Mouse (Mus musculus) forebrain, embryonic 16.5 days (tissue): ENCODE measurements around the gene Rab8b. TPM values are rescaled to one million over a fixed set of nuclear protein-coding genes. Genes with fewer than 3 reads are reported as not detected.
"Not testable (repeated sequence)": the region's sequence is repeated elsewhere in the genome, so short reads cannot be mapped to it uniquely, and the experiment has no call there.

Source experiments
- ATAC-seq: fragments of 200-750 bp; cut with Nextera tagmentation; 2 replicates; pipeline ENCODE4 v1.8.0; 2017; ENCODE audit warnings: mild to moderate bottlenecking, moderate library complexity
- H3K27ac ChIP-seq: fragments of 300-500 bp; sonication (generic); 2 replicates; pipeline ENCODE4 v1.5.1; 2014; ENCODE audit warnings: low read length, control low read depth
- H3K27me3 ChIP-seq: fragments of 300-500 bp; sonication (generic); replicated peaks from 2 replicates; pipeline ENCODE4 v1.6.1; 2014; ENCODE audit warnings: low read length; ENCODE audit not compliant: control insufficient read depth, insufficient read depth
- H3K36me3 ChIP-seq: fragments of 300-500 bp; sonication (generic); 2 replicates; pipeline ENCODE4 v1.6.1; 2014; ENCODE audit not compliant: control insufficient read depth, insufficient read depth
- H3K4me1 ChIP-seq: fragments of 300-500 bp; sonication (generic); replicated peaks from 2 replicates; pipeline ENCODE4 v1.6.1; 2014; ENCODE audit warnings: low read length; ENCODE audit not compliant: control insufficient read depth, insufficient read depth
- H3K4me2 ChIP-seq: fragments of 300-500 bp; sonication (generic); 2 replicates; pipeline ENCODE4 v1.6.1; 2014; ENCODE audit warnings: mild to moderate bottlenecking, low read length, control low read depth
- H3K4me3 ChIP-seq: fragments of 300-500 bp; sonication (generic); replicated peaks from 2 replicates; pipeline ENCODE4 v1.5.1; 2014; ENCODE audit warnings: mild to moderate bottlenecking, low read length, control low read depth
- H3K9ac ChIP-seq: fragments of 300-500 bp; sonication (generic); replicated peaks from 2 replicates; pipeline ENCODE4 v1.6.1; 2014; ENCODE audit warnings: low read depth, low read length, control low read depth
- H3K9me3 ChIP-seq: fragments of 300-500 bp; sonication (generic); 2 replicates; pipeline ENCODE4 v1.6.1; 2016; ENCODE audit warnings: low read length; ENCODE audit not compliant: control insufficient read depth
- WGBS: fragments of 180-500 bp; shearing (Covaris S2); extraction: QIAGEN DNeasy Blood & Tissue Kit; methylation state at CpG from one replicate; pipeline ENCODE4 v1.1.7; 2014; 5-methylcytosine and 5-hydroxymethylcytosine counted together
- polyA plus RNA-seq: library from polyadenylated mRNA; unstranded; fragments of >200 nt; fragmentation: Nextera tagmentation; extraction: Ambion mirVana; gene quantifications from 2 replicates; pipeline ENCODE4 v1.2.1, GENCODE M21; 2015

Gene Rab8b
- polyA plus RNA-seq, 1 experiment from 2014 or later = 41.2 TPM

DNA sequence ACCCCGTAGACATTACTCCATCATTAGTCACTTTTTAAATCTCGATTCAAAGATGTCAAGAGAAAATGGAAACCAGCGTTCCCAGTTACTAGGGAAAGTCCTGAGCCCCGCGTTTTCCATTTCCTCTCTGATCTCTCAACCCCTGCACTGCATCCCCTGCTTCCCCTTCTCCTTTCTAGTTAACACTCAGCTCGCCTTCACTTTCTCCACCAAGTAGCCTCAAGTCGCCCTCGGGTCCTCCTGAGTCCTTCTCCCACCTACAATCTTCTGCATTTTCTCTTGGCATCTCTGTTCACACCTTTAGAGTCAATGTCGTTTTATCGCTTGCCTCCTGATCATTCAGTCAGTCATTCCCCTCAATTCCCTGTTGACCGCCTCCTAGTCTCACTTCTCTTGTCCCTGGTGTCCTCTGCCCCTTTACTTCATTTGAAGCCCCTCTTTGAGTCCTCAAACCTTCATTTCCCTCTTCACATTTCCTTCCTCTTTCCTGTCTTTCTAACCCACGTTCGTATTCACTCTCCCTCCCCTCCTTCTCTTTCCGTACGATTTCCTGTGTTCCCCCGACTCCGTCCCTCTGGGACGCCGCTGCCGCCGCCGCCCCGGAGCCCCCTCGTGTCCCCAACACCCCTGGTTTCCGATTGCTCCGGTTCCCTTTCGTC, 686 bp downstream of the Rab8b start:
- Histone ChIP-seq H3K36me3 (no peaks in the 10 kb centered on the region), H3K4me2 (peak overlapping the region; percentile 98), H3K9ac (peak overlapping the region; percentile 94), H3K27me3 (no peaks in the 10 kb centered on the region), H3K4me3 (peak overlapping the region; percentile 88), H3K4me1 (peaks cover 29% of the 10 kb centered on the region), H3K27ac (peak overlapping the region; percentile 85), H3K9me3 (no peaks in the 10 kb centered on the region)
- no peak for ATAC-seq
- WGBS = 3% methylated on average over 27 of the region's 27 CpGs

DNA sequence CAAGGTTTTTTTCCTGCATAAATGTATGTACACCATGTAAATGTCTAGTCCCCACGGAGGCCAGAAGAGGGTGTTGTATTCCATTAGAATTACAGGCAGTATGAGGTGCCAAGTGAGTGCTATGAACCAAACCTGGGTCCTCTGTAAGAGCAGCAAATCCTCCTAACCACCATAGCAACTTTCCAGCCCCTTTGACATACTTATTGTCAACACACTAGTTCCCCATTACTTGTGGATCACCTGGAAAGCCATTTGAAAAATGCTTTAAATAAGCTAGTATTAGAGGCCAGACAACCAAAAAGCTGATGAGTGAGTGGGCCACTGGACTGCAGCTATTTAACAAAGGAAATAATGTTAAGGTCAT, 1.6 kb downstream of the Rab8b start:
- H3K9me3 ChIP-seq = no peaks in the 10 kb centered on the region
- no peak for ATAC-seq
- H3K4me3 ChIP-seq = peak overlapping the region; percentile 88
- peak overlapping the region; percentile 98 for H3K4me2 ChIP-seq
- H3K4me1 ChIP-seq = peaks cover 35% of the 10 kb centered on the region
- H3K36me3 ChIP-seq = no peaks in the 10 kb centered on the region
- H3K27me3 ChIP-seq = no peaks in the 10 kb centered on the region
- 78% methylated on average over 1 of the region's 1 CpGs for WGBS
- H3K27ac ChIP-seq = no peak overlapping the region
- no peak overlapping the region for H3K9ac ChIP-seq

DNA sequence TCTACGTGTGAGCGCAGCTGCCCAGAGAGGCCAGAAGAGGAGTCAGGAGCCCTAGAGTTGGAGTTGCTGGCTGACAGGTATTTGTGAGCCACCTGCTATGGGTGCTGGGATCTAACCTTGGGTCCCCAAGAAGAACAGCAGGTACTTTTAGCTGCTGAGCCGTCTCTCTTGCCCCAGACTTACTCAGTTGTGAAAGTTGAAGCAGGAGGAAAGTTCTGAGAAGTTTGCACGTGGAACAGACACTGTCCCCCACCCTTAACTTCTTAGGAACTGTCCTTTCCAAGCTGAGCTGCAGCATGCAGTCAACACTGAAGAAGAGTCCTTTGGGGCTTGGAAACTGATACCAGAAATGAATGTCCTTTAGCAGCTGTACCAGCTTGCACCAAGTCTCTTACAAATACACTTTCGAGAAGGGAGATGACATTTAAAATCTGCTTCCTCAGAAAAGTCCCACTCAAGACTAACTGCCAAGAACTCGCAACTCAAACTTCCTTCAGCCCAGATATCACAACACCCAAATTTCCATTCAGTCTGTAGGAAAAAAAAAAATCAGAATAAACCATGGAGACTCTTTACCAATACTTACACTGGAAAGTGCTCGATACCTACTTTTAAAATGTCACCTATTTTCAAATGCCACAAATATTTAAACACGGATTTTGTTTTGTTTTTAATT, 2.1 kb downstream of the Rab8b start:
- Histone ChIP-seq H3K9ac (no peak overlapping the region), H3K27me3 (no peaks in the 10 kb centered on the region), H3K36me3 (no peaks in the 10 kb centered on the region), H3K4me2 (no peak overlapping the region; the same call in 1 of the 2 replicates), H3K4me1 (peaks cover 39% of the 10 kb centered on the region), H3K9me3 (no peaks in the 10 kb centered on the region), H3K27ac (no peak overlapping the region), H3K4me3 (no peak overlapping the region)
- no peak for ATAC-seq
- 92% methylated on average over 8 of the region's 8 CpGs for WGBS

DNA sequence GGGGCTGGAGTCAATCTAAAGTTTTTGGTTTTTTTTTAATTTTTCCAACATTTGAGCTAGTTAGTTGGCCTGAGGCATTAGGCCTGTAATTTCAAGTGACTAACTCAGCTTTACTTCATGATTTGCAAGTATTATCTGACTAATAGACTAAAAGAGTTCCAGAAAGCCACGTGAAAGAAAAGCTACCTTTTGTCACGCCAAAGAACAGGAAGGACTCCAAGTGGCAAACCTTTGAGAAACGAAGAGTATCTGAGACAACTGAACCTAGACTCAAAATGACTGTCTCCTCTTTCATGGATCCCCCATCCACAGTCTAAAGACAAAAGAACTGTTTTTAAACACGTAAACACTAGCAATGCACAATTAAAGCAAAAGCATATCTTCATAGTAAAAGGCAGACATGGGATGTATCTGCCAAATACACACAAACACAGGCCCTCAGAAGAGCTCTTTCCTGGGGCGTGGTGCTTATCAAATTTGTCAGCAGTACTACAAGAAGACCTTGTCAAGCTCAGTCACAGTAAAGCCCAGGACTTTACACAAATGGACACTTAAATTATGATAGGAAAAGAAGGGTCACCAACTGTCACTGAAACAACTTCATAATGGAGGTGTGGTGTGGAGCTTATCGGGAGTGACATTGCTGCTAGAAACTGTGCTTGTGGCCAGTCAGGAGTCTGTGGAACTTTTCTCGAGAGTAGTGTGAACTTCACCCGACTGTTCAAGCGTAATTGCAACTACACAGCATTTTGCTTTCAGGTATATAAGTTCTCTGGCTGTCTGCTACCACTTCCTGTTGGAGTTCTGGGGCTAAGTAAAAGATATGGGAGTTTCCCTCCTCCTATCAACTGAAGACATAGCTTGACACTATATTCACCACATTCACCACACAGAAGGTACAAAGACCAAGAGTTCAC, 3.4 kb downstream of the Rab8b start:
- H3K4me3 ChIP-seq = no peak overlapping the region
- no peaks in the 10 kb centered on the region for H3K27me3 ChIP-seq
- WGBS = 88% methylated on average over 9 of the region's 9 CpGs
- no peak overlapping the region for H3K4me2 ChIP-seq
- no peak overlapping the region for H3K27ac ChIP-seq
- H3K36me3 ChIP-seq = no peaks in the 10 kb centered on the region
- no peaks in the 10 kb centered on the region for H3K9me3 ChIP-seq
- H3K4me1 ChIP-seq = peaks cover 49% of the 10 kb centered on the region
- H3K9ac ChIP-seq = no peak overlapping the region
- no peak for ATAC-seq

DNA sequence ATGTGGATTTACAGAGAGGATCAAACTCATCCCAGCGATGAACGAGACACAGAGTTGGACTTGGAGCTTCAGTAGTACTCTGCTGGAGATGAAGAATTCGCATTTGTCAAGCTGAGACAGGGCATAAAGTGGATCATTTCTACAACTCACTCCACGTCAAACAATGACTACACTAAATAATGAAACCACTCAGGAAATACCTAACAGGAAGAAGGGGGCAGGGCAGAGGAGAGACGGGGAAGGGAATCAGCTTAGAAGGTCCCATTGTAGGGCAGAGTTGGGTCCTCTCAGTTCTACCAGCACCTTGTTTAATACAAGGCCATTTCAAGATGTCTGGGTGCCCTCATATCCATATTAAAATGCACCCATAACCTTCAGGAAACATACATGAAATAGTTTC, 4.1 kb downstream of the Rab8b start:
- Histone ChIP-seq H3K4me1 (peaks cover 46% of the 10 kb centered on the region), H3K4me3 (no peak overlapping the region), H3K9me3 (no peaks in the 10 kb centered on the region), H3K27ac (no peak overlapping the region), H3K36me3 (no peaks in the 10 kb centered on the region), H3K9ac (no peak overlapping the region), H3K4me2 (no peak overlapping the region), H3K27me3 (no peaks in the 10 kb centered on the region)
- 89% methylated on average over 5 of the region's 5 CpGs for WGBS
- ATAC-seq = no peak

DNA sequence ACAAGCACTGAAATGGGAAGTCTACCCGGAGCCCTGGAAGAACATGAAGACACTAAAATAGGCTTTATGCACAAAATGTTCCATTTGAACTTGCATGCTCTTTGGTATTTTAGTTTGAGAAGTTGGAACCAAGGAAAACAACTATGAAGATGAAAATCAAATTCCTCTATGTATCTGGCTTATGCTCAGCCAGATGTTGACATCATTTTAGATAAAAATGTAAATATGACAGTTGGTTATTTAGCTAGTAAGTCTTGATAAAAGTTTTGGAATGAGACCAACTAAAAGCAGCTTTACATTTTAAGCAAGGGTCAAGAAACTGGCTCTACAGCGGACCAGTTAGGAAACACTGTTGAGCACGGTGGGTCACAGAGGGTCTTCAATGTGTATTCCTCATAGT, 4.9 kb downstream of the Rab8b start:
- Histone ChIP-seq H3K27me3 (no peaks in the 10 kb centered on the region), H3K27ac (no peak overlapping the region), H3K4me1 (peaks cover 49% of the 10 kb centered on the region), H3K9me3 (no peaks in the 10 kb centered on the region), H3K4me3 (no peak overlapping the region), H3K36me3 (no peaks in the 10 kb centered on the region), H3K4me2 (no peak overlapping the region), H3K9ac (no peak overlapping the region)
- no peak for ATAC-seq
- WGBS = 94% methylated on average over 3 of the region's 3 CpGs

DNA sequence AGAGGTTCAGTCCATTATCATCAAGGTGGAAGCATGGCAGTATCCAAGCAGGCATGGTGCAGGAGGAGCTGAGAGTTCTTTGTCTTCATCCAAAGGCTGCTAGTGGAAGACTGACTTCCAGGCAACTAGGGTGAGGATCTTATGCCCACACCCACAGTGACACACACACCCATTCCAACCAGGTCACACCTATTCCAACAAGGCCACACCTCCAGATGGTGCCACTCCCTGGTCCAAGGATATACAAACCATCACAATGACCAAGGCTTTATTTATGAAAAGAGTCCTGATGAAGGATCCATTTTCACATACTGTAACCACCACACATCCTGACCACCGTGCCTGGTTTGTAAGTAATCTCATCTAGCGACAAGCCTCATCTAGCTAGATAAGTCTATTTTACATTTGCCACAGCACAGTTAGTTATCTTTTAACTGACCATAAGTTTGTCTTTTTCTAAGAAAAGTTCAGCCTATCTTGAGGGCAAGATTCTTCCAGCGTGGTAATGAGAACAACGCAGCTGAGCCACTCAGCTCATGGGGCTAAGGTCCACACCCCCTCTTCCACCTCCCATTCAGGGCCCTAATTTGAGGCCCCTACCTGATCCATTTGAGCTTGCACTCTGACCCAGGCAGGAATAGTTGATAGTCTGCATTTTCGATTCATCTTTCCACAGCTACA, 6.1 kb downstream of the Rab8b start:
- Histone ChIP-seq H3K4me1 (peaks cover 45% of the 10 kb centered on the region), H3K27ac (peak overlapping the region; percentile 83)
- not testable (repeated sequence) for ATAC-seq

DNA sequence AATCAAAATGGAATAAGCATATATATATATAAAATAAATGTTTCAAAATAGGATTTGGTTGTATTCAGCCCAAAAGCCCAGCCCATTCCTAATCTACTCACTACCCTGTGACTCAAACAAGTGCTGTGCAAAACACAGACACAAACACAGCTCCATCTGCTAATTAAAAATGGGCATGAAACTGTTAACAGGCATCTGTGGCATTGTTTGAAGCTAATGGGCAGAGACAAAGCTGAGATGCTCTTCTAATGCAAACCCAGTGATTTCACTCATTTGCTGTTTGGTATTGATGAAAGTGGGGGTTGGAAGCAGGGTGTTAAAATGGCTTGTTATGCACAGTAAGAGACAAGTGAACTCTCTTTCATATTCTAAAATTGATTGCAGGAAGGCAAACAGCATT, 7.2 kb downstream of the Rab8b start:
- Histone ChIP-seq H3K9me3 (no peaks in the 10 kb centered on the region), H3K27ac (peak overlapping the region; percentile 83), H3K27me3 (no peaks in the 10 kb centered on the region), H3K4me2 (no peak overlapping the region), H3K4me3 (no peak overlapping the region), H3K9ac (no peak overlapping the region), H3K36me3 (no peaks in the 10 kb centered on the region), H3K4me1 (peaks cover 36% of the 10 kb centered on the region)
- peak; percentile 85 for ATAC-seq

More for the DNA sequence above, 6.1 kb downstream of the Rab8b start:
- H3K36me3 ChIP-seq, H3K9ac ChIP-seq, H3K4me3 ChIP-seq, H3K27me3 ChIP-seq, H3K9me3 ChIP-seq, H3K4me2 ChIP-seq: not testable (repeated sequence)
- 95% methylated on average over 5 of the region's 5 CpGs for WGBS

DNA sequence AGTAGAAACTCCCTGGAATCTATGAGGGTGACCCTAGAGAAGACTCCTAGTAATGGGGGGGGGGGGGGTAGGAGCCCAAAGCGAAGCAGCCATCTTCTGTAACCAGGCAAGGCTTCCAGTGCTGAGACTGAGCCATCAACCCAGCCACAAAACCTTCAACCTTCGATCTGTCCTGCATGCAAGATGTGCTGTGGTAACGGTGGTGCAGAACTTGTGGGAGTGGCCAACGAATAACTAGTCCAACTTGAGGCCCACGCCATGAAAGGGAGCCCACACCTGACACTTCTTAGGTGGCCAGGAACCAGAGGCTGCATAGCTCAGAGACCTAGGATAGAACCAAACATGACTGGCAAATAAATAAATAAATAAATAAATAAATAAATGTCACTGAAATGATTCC, 8.8 kb downstream of the Rab8b start:
- H3K36me3 ChIP-seq = no peaks in the 10 kb centered on the region
- H3K4me1 ChIP-seq = peaks cover 31% of the 10 kb centered on the region
- no peak overlapping the region for H3K4me3 ChIP-seq
- no peak overlapping the region for H3K9ac ChIP-seq
- ATAC-seq = no peak
- WGBS = 94% methylated on average over 5 of the region's 5 CpGs
- H3K4me2 ChIP-seq = no peak overlapping the region
- H3K27me3 ChIP-seq = no peaks in the 10 kb centered on the region
- H3K9me3 ChIP-seq = no peaks in the 10 kb centered on the region
- no peak overlapping the region for H3K27ac ChIP-seq
